Mouse (Mus musculus) neutrophil, adult 5-6 weeks (primary cell): ENCODE data around the gene Dlx3. TPM values are rescaled to one million over a fixed set of nuclear protein-coding genes. Genes with fewer than 3 reads are reported as not detected.

Experiments used
- ATAC-seq: fragments of 151-379, 151-347 bp; 2 replicates; pipeline ENCODE4 v1.8.0; 2017; ENCODE audit warnings: mild to moderate bottlenecking, moderate TSS enrichment; ENCODE audit not compliant: insufficient number of reproducible peaks, poor library complexity, low FRiP score, severe bottlenecking; ENCODE audit errors: extremely low read depth
- total RNA-seq: library from RNA; stranded (forward); fragments of 200-1000 nt; gene quantifications from 2 replicates; pipeline ENCODE4 v1.2.3, GENCODE M21; 2017

The Dlx3 gene
- total RNA-seq, 1 experiment from 2014 or later: not detected

GRCm38 (mm10) chr11:95087301-95088228 lies 32.4 kb upstream of the Dlx3 start:
- ATAC-seq: no peak

DNA sequence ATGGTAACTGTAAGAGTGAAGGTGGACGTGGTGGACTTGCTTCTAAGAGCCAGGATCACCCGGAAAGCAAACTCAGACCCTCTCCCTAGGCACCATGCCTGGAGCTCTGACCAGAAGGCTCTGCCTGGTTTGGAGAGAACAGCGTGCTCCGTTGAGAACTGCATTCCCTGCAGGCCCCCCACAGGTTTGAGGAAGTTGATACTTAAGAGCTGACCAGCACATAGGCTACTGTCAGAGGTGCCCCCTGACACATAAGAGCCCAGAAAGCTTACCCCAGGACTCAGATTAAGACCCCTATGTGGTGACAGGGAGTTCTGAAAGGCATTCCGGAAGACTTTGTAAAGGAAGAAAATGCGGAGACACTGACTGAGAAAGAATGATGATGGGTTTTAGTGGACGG lies 31.6 kb upstream of the Dlx3 start:
- ATAC-seq: no peak

GRCm38 (mm10) chr11:95088857-95089779 lies 30.8 kb upstream of the Dlx3 start:
- ATAC-seq: no peak

DNA sequence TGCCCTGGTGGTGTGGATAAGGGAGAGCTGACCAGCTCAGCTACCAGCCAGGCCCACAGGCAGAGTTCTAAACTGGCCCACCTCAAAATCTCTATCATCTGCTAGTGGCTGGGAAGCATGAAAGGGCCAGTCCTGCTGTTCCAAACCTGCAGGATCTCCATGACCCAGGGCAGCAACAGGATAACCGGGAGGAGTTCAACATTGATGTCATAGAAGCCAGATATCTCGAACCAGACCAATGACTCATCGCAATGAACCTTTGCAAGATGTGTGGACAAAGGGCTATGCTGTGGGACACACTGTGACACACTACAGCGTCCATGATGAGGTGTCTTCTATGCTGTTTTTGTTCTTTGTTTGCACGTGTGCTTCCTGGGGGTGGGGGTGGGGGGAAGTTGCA lies 26.8 kb upstream of the Dlx3 start:
- ATAC-seq: no peak

GRCm38 (mm10) chr11:95095596-95095995 lies 24.3 kb upstream of the Dlx3 start:
- no peak for ATAC-seq

- no peak for ATAC-seq
These were observed 23.1 kb upstream of the Dlx3 start for GRCm38 (mm10) chr11:95096608-95097373.

DNA sequence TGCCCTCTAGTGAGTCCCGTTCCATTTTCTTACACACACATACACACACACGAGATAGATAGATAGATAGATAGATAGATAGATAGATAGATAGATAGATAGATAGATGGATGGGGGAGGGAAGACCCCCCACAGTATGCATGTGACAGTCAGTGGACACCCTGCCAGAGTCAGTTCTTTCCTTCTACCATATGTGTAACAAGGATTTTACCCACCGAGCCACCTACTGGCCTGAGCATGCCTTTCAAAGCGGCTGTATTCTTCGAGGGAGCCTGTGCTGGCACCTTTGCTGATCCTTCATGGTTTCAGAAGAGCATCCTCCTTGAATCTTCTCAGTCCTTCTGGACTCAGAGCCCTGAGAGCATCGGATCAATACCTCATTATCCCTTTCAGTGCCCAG lies 22.0 kb upstream of the Dlx3 start:
- no peak for ATAC-seq

DNA sequence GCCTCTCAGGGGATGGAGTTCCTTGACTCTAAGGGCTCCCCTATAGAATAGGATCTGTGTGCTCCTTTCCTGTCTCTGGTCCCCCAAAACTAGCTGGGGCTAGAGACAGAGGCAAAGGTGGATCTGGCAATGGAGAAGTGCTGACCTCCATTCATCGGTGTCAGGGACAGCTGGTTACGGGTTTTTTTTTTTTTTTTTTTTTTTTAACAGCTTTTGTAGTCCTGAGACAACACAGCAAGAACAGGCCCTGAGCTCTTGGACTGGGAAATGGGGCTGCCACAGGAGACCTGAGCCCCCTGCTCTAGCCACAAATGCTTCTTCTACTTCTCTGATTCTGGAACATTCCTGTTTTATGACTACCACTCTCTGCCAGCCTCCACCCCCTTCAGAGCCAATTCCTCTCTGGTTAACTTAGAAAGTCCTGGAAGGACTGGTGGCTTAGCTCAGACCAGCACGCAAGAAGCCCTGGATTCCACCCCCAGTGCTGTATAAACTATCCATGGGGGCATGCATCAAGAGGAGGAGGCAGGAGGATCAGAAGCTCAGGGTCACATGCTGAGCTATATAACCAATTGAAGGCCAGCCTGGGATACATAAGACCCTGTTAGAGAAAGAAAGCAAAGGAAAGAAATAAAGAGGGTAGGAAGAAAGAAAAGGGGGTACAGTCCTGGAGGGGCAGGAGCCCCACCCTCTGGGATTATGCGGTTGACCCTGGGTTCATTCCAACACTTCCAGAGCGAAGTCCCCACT lies 21.4 kb upstream of the Dlx3 start:
- no peak for ATAC-seq

- ATAC-seq: no peak
These were observed 19.5 kb upstream of the Dlx3 start for GRCm38 (mm10) chr11:95100393-95100792.

- ATAC-seq: no peak
These were observed 18.7 kb upstream of the Dlx3 start for GRCm38 (mm10) chr11:95101071-95101788.

- no peak for ATAC-seq
These were observed 17.6 kb upstream of the Dlx3 start for GRCm38 (mm10) chr11:95102161-95102904.

GRCm38 (mm10) chr11:95104266-95104665 lies 15.7 kb upstream of the Dlx3 start:
- ATAC-seq: no peak

GRCm38 (mm10) chr11:95105274-95105874 lies 14.5 kb upstream of the Dlx3 start:
- no peak for ATAC-seq

- peak; percentile 35; the same call in 1 of the 2 replicates for ATAC-seq
These were observed 13.3 kb upstream of the Dlx3 start for GRCm38 (mm10) chr11:95106440-95107236.

GRCm38 (mm10) chr11:95109000-95109399 lies 10.9 kb upstream of the Dlx3 start:
- ATAC-seq: no peak

- no peak for ATAC-seq
These were observed 9.8 kb upstream of the Dlx3 start for GRCm38 (mm10) chr11:95110081-95110480.
